Mouse (Mus musculus) MEL (cell line): ENCODE data around the gene Gatc. TPM values are rescaled to one million over a fixed set of nuclear protein-coding genes. Genes with fewer than 3 reads are reported as not detected.
A peak's percentile ranks its signal among the peaks of the same experiment; 100 is the strongest.

Source experiments
- DNase-seq: peaks from one replicate; pipeline ENCODE4 v3.0.0; 2011; ENCODE audit warnings: low read depth, low spot score
- H3K27ac ChIP-seq: 2 replicates; pipeline ENCODE4 v1.5.1; 2012; ENCODE audit warnings: low read depth, mild to moderate bottlenecking, control low read depth, low read length, moderate library complexity; ENCODE audit not compliant: control insufficient read depth
- H3K27me3 ChIP-seq, 2 experiments: fragments of 150-350 bp in 1 of 2; sonication (generic) in 1 of 2; 2 replicates each; pipeline ENCODE4 v1.6.1; 2012; ENCODE audit warnings: low read length in 2 of 2, mild to moderate bottlenecking in 2 of 2, improper control_type of control experiment in 1 of 2, moderate library complexity in 1 of 2; ENCODE audit not compliant: insufficient read depth in 2 of 2, control insufficient read depth in 1 of 2
- H3K36me3 ChIP-seq, 2 experiments: 2 replicates each; pipeline ENCODE4 v1.6.1; 2012 to 2014; ENCODE audit warnings: low read length in 2 of 2, improper control_type of control experiment in 1 of 2, inconsistent platforms in 1 of 2, mild to moderate bottlenecking in 1 of 2; ENCODE audit not compliant: insufficient read depth in 2 of 2, control insufficient read depth in 1 of 2
- H3K4me1 ChIP-seq, 2 experiments: fragments of 150-350 bp in 1 of 2; sonication (generic) in 1 of 2; 2 replicates each; pipeline ENCODE4 v1.6.1; 2012; ENCODE audit warnings: low read length in 2 of 2, improper control_type of control experiment in 1 of 2, mild to moderate bottlenecking in 1 of 2; ENCODE audit not compliant: insufficient read depth in 2 of 2, control insufficient read depth in 1 of 2
- H3K4me3 ChIP-seq, 2 experiments: fragments of 150-350 bp in 1 of 2; sonication (generic) in 1 of 2; 2 replicates each; pipeline ENCODE4 v1.5.1; 2012; ENCODE audit warnings: low read depth in 2 of 2, low read length in 2 of 2, mild to moderate bottlenecking in 2 of 2, moderate library complexity in 2 of 2, control low read depth in 1 of 2, improper control_type of control experiment in 1 of 2; ENCODE audit not compliant: control insufficient read depth in 1 of 2, insufficient read depth in 1 of 2
- H3K79me2 ChIP-seq: 2 replicates; pipeline ENCODE4 v1.6.1; 2012; ENCODE audit warnings: mild to moderate bottlenecking, low read length, moderate library complexity; ENCODE audit not compliant: control insufficient read depth, poor library complexity, insufficient read depth
- H3K9ac ChIP-seq: 2 replicates; pipeline ENCODE4 v1.6.1; 2012; ENCODE audit warnings: low read depth, mild to moderate bottlenecking, control low read depth, low read length, moderate library complexity; ENCODE audit not compliant: control insufficient read depth, poor library complexity, severe bottlenecking
- H3K9me3 ChIP-seq: fragments of 150-350 bp; sonication (generic); replicated peaks from 2 replicates; pipeline ENCODE4 v1.6.1; 2012; ENCODE audit warnings: mild to moderate bottlenecking, low read length, improper control_type of control experiment, moderate library complexity; ENCODE audit not compliant: insufficient read depth
- BHLHE40 ChIP-seq: IDR thresholded peaks from 2 replicates; pipeline ENCODE4 v1.6.1; 2012; ENCODE audit warnings: low read depth, mild to moderate bottlenecking, inconsistent platforms, low read length, improper control_type of control experiment, borderline replicate concordance
- CHD1 ChIP-seq: IDR thresholded peaks from 2 replicates; pipeline ENCODE4 v1.6.1; 2012; ENCODE audit warnings: low read depth, mild to moderate bottlenecking, inconsistent platforms, low read length, improper control_type of control experiment
- CTCF ChIP-seq, 3 experiments: IDR thresholded peaks in 2 of 3; conservative IDR thresholded peaks in 1 of 3; 2 replicates each; pipeline ENCODE4 v1.5.1; 2011 to 2012; ENCODE audit warnings: low read length in 3 of 3, low read depth in 2 of 3, mild to moderate bottlenecking in 2 of 3, improper control_type of control experiment in 1 of 3, inconsistent platforms in 1 of 3, mixed read lengths in 1 of 3, moderate library complexity in 1 of 3; ENCODE audit not compliant: control insufficient read depth in 1 of 3, insufficient read depth in 1 of 3, poor library complexity in 1 of 3, severe bottlenecking in 1 of 3
- E2F4 ChIP-seq: IDR thresholded peaks from 2 replicates; pipeline ENCODE4 v1.6.1; 2011; ENCODE audit warnings: low read depth, low read length, improper control_type of control experiment, borderline replicate concordance
- ELF1 ChIP-seq: IDR thresholded peaks from 2 replicates; pipeline ENCODE4 v1.6.1; 2014; ENCODE audit warnings: low read depth, mild to moderate bottlenecking, inconsistent platforms, low read length, improper control_type of control experiment, moderate library complexity
- EP300 ChIP-seq, 2 experiments: IDR thresholded peaks; 2 replicates each; pipeline ENCODE4 v1.6.1; 2011; ENCODE audit warnings: improper control_type of control experiment in 2 of 2, low read length in 2 of 2, low read depth in 1 of 2, mild to moderate bottlenecking in 1 of 2
- ETS1 ChIP-seq: IDR thresholded peaks from 2 replicates; pipeline ENCODE4 v1.6.1; 2012; ENCODE audit warnings: low read depth, mild to moderate bottlenecking, inconsistent platforms, low read length, improper control_type of control experiment, moderate library complexity
- GABPA ChIP-seq: IDR thresholded peaks from 2 replicates; pipeline ENCODE4 v1.6.1; 2012; ENCODE audit warnings: low read depth, mild to moderate bottlenecking, inconsistent platforms, low read length, improper control_type of control experiment, moderate library complexity
- HCFC1 ChIP-seq: IDR thresholded peaks from 2 replicates; pipeline ENCODE4 v1.6.1; 2012; ENCODE audit warnings: low read depth, mild to moderate bottlenecking, inconsistent platforms, low read length, improper control_type of control experiment, moderate library complexity
- JUND ChIP-seq: IDR thresholded peaks from 2 replicates; pipeline ENCODE4 v1.6.1; 2011; ENCODE audit warnings: low read depth, mild to moderate bottlenecking, improper control_type of control experiment, low read length
- KAT2A ChIP-seq: conservative IDR thresholded peaks from 2 replicates; pipeline ENCODE4 v1.6.1; 2012; ENCODE audit warnings: low read depth, low read length, improper control_type of control experiment, inconsistent platforms
- MAZ ChIP-seq: IDR thresholded peaks from 2 replicates; pipeline ENCODE4 v1.6.1; 2012; ENCODE audit warnings: low read depth, mild to moderate bottlenecking, inconsistent platforms, low read length, improper control_type of control experiment
- MEF2A ChIP-seq: IDR thresholded peaks from 2 replicates; pipeline ENCODE4 v1.6.1; 2014; ENCODE audit warnings: low read depth, mild to moderate bottlenecking, inconsistent platforms, low read length, improper control_type of control experiment; ENCODE audit not compliant: poor library complexity, insufficient replicate concordance, severe bottlenecking; ENCODE audit errors: extremely low read depth
- NELFE ChIP-seq: IDR thresholded peaks from 2 replicates; pipeline ENCODE4 v1.6.1; 2011; ENCODE audit warnings: low read depth, low read length, improper control_type of control experiment
- NRF1 ChIP-seq: IDR thresholded peaks from 2 replicates; pipeline ENCODE4 v1.6.1; 2014; ENCODE audit warnings: low read depth, mild to moderate bottlenecking, inconsistent platforms, low read length, improper control_type of control experiment, moderate library complexity; ENCODE audit not compliant: poor library complexity, insufficient read depth, severe bottlenecking
- POLR2A ChIP-seq, 2 experiments: IDR thresholded peaks; 2 replicates each; pipeline ENCODE4 v1.6.1; 2011 to 2012; ENCODE audit warnings: low read length in 2 of 2, mild to moderate bottlenecking in 2 of 2, control low read depth in 1 of 2, improper control_type of control experiment in 1 of 2, low read depth in 1 of 2, moderate library complexity in 1 of 2; ENCODE audit not compliant: control insufficient read depth in 1 of 2, insufficient read depth in 1 of 2, poor library complexity in 1 of 2
- POLR2AphosphoS2 ChIP-seq: IDR thresholded peaks from 2 replicates; pipeline ENCODE4 v1.6.1; 2011; ENCODE audit warnings: low read length, improper control_type of control experiment
- RAD21 ChIP-seq: IDR thresholded peaks from 2 replicates; pipeline ENCODE4 v1.6.1; 2011; ENCODE audit warnings: mild to moderate bottlenecking, low read depth, low read length, improper control_type of control experiment
- RCOR1 ChIP-seq: IDR thresholded peaks from 2 replicates; pipeline ENCODE4 v1.6.1; 2012; ENCODE audit warnings: low read depth, mild to moderate bottlenecking, inconsistent platforms, low read length, improper control_type of control experiment
- SIN3A ChIP-seq: IDR thresholded peaks from 2 replicates; pipeline ENCODE4 v1.6.1; 2012; ENCODE audit warnings: low read length, improper control_type of control experiment, inconsistent platforms
- SMC3 ChIP-seq: IDR thresholded peaks from 2 replicates; pipeline ENCODE4 v1.6.1; 2011; ENCODE audit warnings: low read depth, low read length, improper control_type of control experiment
- TAL1 ChIP-seq: IDR thresholded peaks from 2 replicates; pipeline ENCODE4 v1.6.1; 2012; ENCODE audit warnings: mild to moderate bottlenecking, inconsistent platforms, low read length, moderate library complexity, mixed read lengths
- TCF12 ChIP-seq: IDR thresholded peaks from 2 replicates; pipeline ENCODE4 v1.6.1; 2014; ENCODE audit warnings: low read depth, mild to moderate bottlenecking, inconsistent platforms, low read length, improper control_type of control experiment, moderate library complexity
- UBTF ChIP-seq: IDR thresholded peaks from 2 replicates; pipeline ENCODE4 v1.6.1; 2012; ENCODE audit warnings: low read depth, mild to moderate bottlenecking, inconsistent platforms, low read length, improper control_type of control experiment, moderate library complexity, borderline replicate concordance; ENCODE audit not compliant: insufficient read depth
- USF2 ChIP-seq, 2 experiments: IDR thresholded peaks; 2 replicates each; pipeline ENCODE4 v1.6.1; 2011 to 2012; ENCODE audit warnings: improper control_type of control experiment in 2 of 2, low read length in 2 of 2, borderline replicate concordance in 1 of 2, inconsistent platforms in 1 of 2, low read depth in 1 of 2, mild to moderate bottlenecking in 1 of 2; ENCODE audit not compliant: insufficient read depth in 1 of 2
- ZC3H11A ChIP-seq: IDR thresholded peaks from 2 replicates; pipeline ENCODE4 v1.6.1; 2012; ENCODE audit warnings: low read depth, mild to moderate bottlenecking, inconsistent platforms, low read length, improper control_type of control experiment
- ZKSCAN1 ChIP-seq: IDR thresholded peaks from 2 replicates; pipeline ENCODE4 v1.6.1; 2012; ENCODE audit warnings: low read depth, mild to moderate bottlenecking, inconsistent platforms, low read length, improper control_type of control experiment, moderate library complexity
- ZMIZ1 ChIP-seq: IDR thresholded peaks from 2 replicates; pipeline ENCODE4 v1.6.1; 2012; ENCODE audit warnings: low read depth, mild to moderate bottlenecking, inconsistent platforms, low read length, improper control_type of control experiment, moderate library complexity
- ZNF384 ChIP-seq: IDR thresholded peaks from 2 replicates; pipeline ENCODE4 v1.6.1; 2012; ENCODE audit warnings: low read depth, mild to moderate bottlenecking, inconsistent platforms, low read length, improper control_type of control experiment
- polyA plus RNA-seq, 2 experiments: library from polyadenylated mRNA; stranded (reverse) in 1 of 2; unstranded in 1 of 2; fragments of >175 nt in 1 of 2; fragments of >200 nt in 1 of 2; gene quantifications; 2 replicates each; pipeline versions ENCODE4 v1.2.1 to v1.2.4; 2012; ENCODE audit warnings: low replicate concordance in 2 of 2, low read depth in 1 of 2; ENCODE audit not compliant: insufficient read length in 2 of 2, insufficient read depth in 1 of 2, missing spikeins in 1 of 2
- total RNA-seq: library from RNA; depleted of rRNA; stranded (reverse); fragments of 300-350 nt; gene quantifications from 2 replicates; pipeline ENCODE4 v1.2.3, GENCODE M21; 2012

Gene Gatc
- total and polyA plus RNA-seq, 3 experiments = 6.5 to 32.2 TPM; not detected in 1

DNA sequence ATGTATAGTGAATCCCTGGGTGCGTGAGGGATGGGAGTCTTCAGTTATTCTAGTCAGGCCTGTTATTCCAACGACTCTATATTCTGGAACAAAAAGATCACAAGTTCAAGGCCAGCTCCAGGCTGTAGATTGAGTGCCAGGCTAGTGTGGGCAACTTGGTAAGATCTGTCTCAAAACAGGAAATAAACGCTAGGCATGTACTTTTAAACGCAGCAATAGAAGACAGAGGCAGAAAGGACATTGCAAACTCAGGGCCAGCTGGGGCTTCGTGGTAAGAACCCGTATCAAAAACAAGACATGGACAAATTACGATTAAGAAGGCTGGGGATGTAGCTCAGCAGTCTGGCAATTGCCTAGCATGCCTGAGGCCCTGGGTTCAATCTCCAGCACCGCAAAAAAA, 18.5 kb upstream of the Gatc start:
- Histone ChIP-seq H3K4me3 (peak overlapping the region; percentile 52 to 74), H3K27me3 (no peaks in the 10 kb centered on the region), H3K9me3 (no peaks in the 10 kb centered on the region), H3K4me1 (peaks cover 2 to 7% of the 10 kb centered on the region in 2 experiments; a peak in 3 of 4 replicates), H3K9ac (peak overlapping the region; percentile 63), H3K27ac (peak overlapping the region; percentile 21), H3K79me2 (peaks cover 2% of the 10 kb centered on the region; the same call in 1 of the 2 replicates), H3K36me3 (peaks cover 0 to 5% of the 10 kb centered on the region in 2 experiments; a peak in 2 of 4 replicates)
- TF ChIP-seq ETS1 (0 out of 2 replicates have a peak, but pooled peaks have one; percentile 11), E2F4 (no peak), SIN3A (no peak; the same call in 1 of the 2 replicates), RCOR1 (no peak), TAL1 (no peak), ZC3H11A (no peak), SMC3 (no peak), CTCF (IDR thresholded peaks at IDR 0.05 in 2 of 3, conservative IDR thresholded peaks at IDR 0.05 in 1 of 3; ENCODE audit: control insufficient read depth in 1 of 3, insufficient read depth in 1 of 3, low read depth in 2 of 3, low read length in 3 of 3, poor library complexity in 1 of 3, severe bottlenecking in 1 of 3) (no peak), ELF1 (0 out of 2 replicates have a peak, but pooled peaks have one; percentile 45)
- peak; percentile 79 for DNase-seq

DNA sequence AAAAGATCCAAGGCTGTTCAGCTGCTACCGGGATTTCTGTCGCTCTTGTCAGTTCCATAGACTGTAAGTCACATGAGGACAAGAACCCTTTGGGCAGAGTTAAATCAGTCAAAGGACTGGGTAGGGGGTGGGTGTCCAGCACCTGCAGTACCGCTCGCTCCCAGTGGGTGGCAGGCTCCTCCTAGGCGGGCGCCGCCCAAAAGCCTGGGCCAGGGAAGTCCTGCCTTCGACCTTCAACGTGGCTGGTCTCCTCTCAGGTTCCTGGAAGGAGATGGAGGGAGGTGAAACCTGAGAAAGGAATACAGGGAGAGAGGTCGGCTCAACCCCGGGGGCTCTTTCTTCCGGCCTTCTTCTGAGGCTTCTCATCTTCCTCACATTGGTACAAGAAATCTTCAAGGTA, 17.9 kb upstream of the Gatc start:
- Histone ChIP-seq H3K27ac (peak overlapping the region; percentile 21), H3K79me2 (peaks cover 2% of the 10 kb centered on the region; the same call in 1 of the 2 replicates), H3K27me3 (no peaks in the 10 kb centered on the region), H3K4me1 (peaks cover 2 to 7% of the 10 kb centered on the region in 2 experiments; a peak in 3 of 4 replicates), H3K9me3 (no peaks in the 10 kb centered on the region), H3K4me3 (peak overlapping the region; percentile 52 to 74), H3K9ac (peak overlapping the region; percentile 63), H3K36me3 (peaks cover 0 to 5% of the 10 kb centered on the region in 2 experiments; a peak in 2 of 4 replicates)
- DNase-seq = peak; percentile 90
- TF ChIP-seq KAT2A (no peak; the same call in 1 of the 2 replicates), MAZ (no peak; the same call in 1 of the 2 replicates), NRF1 (no peak), EP300 (IDR thresholded peaks at IDR 0.05; ENCODE audit: low read depth in 1 of 2, low read length in 2 of 2) (peak in 1 of 2 experiments; percentile 16; a peak in 1 of 4 replicates), USF2 (IDR thresholded peaks at IDR 0.05; ENCODE audit: borderline replicate concordance in 1 of 2, insufficient read depth in 1 of 2, low read depth in 1 of 2, low read length in 2 of 2) (no peak), BHLHE40 (peak; percentile 1; the same call in 1 of the 2 replicates), ZNF384 (no peak), TCF12 (0 out of 2 replicates have a peak, but pooled peaks have one; percentile 33), HCFC1 (peak; percentile 9; the same call in 1 of the 2 replicates), MEF2A (no peak), JUND (no peak), CHD1 (no peak), SIN3A (peak; percentile 56; the same call in 1 of the 2 replicates), NELFE (peak; percentile 39; the same call in 1 of the 2 replicates), CTCF (IDR thresholded peaks at IDR 0.05 in 2 of 3, conservative IDR thresholded peaks at IDR 0.05 in 1 of 3; ENCODE audit: control insufficient read depth in 1 of 3, insufficient read depth in 1 of 3, low read depth in 2 of 3, low read length in 3 of 3, poor library complexity in 1 of 3, severe bottlenecking in 1 of 3) (peak; percentile 93 to 97 (median 95)), ZMIZ1 (no peak), GABPA (no peak), UBTF (no peak), ZKSCAN1 (no peak), RAD21 (peak; percentile 71), POLR2A (IDR thresholded peaks at IDR 0.05; ENCODE audit: control insufficient read depth in 1 of 2, insufficient read depth in 1 of 2, low read depth in 1 of 2, low read length in 2 of 2, poor library complexity in 1 of 2) (peak in 1 of 2 experiments; percentile 40; a peak in 1 of 4 replicates), ELF1 (peak; percentile 52; the same call in 1 of the 2 replicates), POLR2AphosphoS2 (no peak), TAL1 (no peak)
